Mouse (Mus musculus) cerebellum, postnatal 25 days (tissue): Measurements from ENCODE around the gene Nfkb2.

ENCODE experiments used
- DNase-seq, 2 experiments: peaks; one replicate each; pipeline ENCODE4 v3.0.0; 2021; ENCODE audit warnings: mixed read lengths in 2 of 2

Nfkb2 gene

GRCm38 (mm10) chr19:46308706-46309435, 4.8 kb downstream of the Nfkb2 start:
- peak; percentile 92 to 96 for DNase-seq

GRCm38 (mm10) chr19:46309651-46310305, 5.7 kb downstream of the Nfkb2 start:
- DNase-seq: peak; percentile 23 to 33

GRCm38 (mm10) chr19:46310312-46310865, 6.3 kb downstream of the Nfkb2 start:
- DNase-seq: peak; percentile 11 to 22

GRCm38 (mm10) chr19:46311341-46311740, 7.2 kb downstream of the Nfkb2 start:
- DNase-seq: peak; percentile 6 to 7

- DNase-seq: peak; percentile 6 to 17
Observed at GRCm38 (mm10) chr19:46312566-46312965, 8.4 kb downstream of the Nfkb2 start.

GRCm38 (mm10) chr19:46313116-46313515, 9.0 kb downstream of the Nfkb2 start:
- DNase-seq: peak in 1 of 2 experiments; percentile 3

GRCm38 (mm10) chr19:46313591-46313990, 9.5 kb downstream of the Nfkb2 start:
- DNase-seq: peak in 1 of 2 experiments; percentile 5

- DNase-seq: peak; percentile 21 to 59
Observed at GRCm38 (mm10) chr19:46314151-46314601, 10.1 kb downstream of the Nfkb2 start.

- DNase-seq: peak; percentile 5 to 7
Observed at GRCm38 (mm10) chr19:46314872-46315742, 11.0 kb downstream of the Nfkb2 start.

GRCm38 (mm10) chr19:46315752-46316610, 11.9 kb downstream of the Nfkb2 start:
- DNase-seq: peak; percentile 5

GRCm38 (mm10) chr19:46316846-46317545, 12.9 kb downstream of the Nfkb2 start:
- peak; percentile 13 to 28 for DNase-seq

- DNase-seq: peak; percentile 31 to 49
Observed at GRCm38 (mm10) chr19:46317546-46317885, 13.4 kb downstream of the Nfkb2 start.

- peak; percentile 57 to 64 for DNase-seq
Observed at GRCm38 (mm10) chr19:46318031-46318471, 13.9 kb downstream of the Nfkb2 start.

GRCm38 (mm10) chr19:46318586-46319378, 14.7 kb downstream of the Nfkb2 start:
- peak; percentile 70 to 82 for DNase-seq

GRCm38 (mm10) chr19:46320076-46320785, 16.1 kb downstream of the Nfkb2 start:
- DNase-seq: peak; percentile 23 to 34

GRCm38 (mm10) chr19:46321101-46321943, 17.2 kb downstream of the Nfkb2 start:
- peak; percentile 86 to 87 for DNase-seq

- DNase-seq: peak; percentile 50 to 55
Observed at GRCm38 (mm10) chr19:46322144-46322995, 18.2 kb downstream of the Nfkb2 start.
